Mouse (Mus musculus) neural tube, embryonic 14.5 days (tissue): Measurements from ENCODE around the gene Dlgap1. TPM values are rescaled to one million over a fixed set of nuclear protein-coding genes. Genes with fewer than 3 reads are reported as not detected.

Experiments
- ATAC-seq: fragments of 200-750 bp; cut with Nextera tagmentation; 2 replicates; pipeline ENCODE4 v1.8.0; 2017; ENCODE audit warnings: low read depth, mild to moderate bottlenecking, moderate TSS enrichment, moderate library complexity
- H3K27ac ChIP-seq: fragments of 300-500 bp; sonication (generic); 2 replicates; pipeline ENCODE4 v1.5.1; 2014; ENCODE audit warnings: low read depth, mild to moderate bottlenecking, control low read depth, low read length, moderate library complexity, mixed read lengths
- H3K27me3 ChIP-seq: fragments of 300-500 bp; sonication (generic); 2 replicates; pipeline ENCODE4 v1.6.1; 2014; ENCODE audit warnings: low read length; ENCODE audit not compliant: control insufficient read depth, insufficient read depth
- H3K36me3 ChIP-seq: fragments of 300-500 bp; sonication (generic); 2 replicates; pipeline ENCODE4 v1.6.1; 2014; ENCODE audit warnings: low read length, mixed read lengths; ENCODE audit not compliant: control insufficient read depth, insufficient read depth
- H3K4me1 ChIP-seq: fragments of 300-500 bp; sonication (generic); 2 replicates; pipeline ENCODE4 v1.6.1; 2014; ENCODE audit warnings: low read length; ENCODE audit not compliant: control insufficient read depth, insufficient read depth
- H3K4me2 ChIP-seq: fragments of 300-500 bp; sonication (generic); 2 replicates; pipeline ENCODE4 v1.6.1; 2014; ENCODE audit warnings: mild to moderate bottlenecking, low read depth, low read length, control low read depth
- H3K4me3 ChIP-seq: fragments of 300-500 bp; sonication (generic); 2 replicates; pipeline ENCODE4 v1.5.1; 2014; ENCODE audit warnings: low read depth, low read length, control low read depth, mixed read lengths
- H3K9ac ChIP-seq: fragments of 300-500 bp; sonication (generic); replicated peaks from 2 replicates; pipeline ENCODE4 v1.6.1; 2014; ENCODE audit warnings: low read depth, mild to moderate bottlenecking, control low read depth, low read length, mixed read lengths
- H3K9me3 ChIP-seq: fragments of 300-500 bp; sonication (generic); 2 replicates; pipeline ENCODE4 v1.6.1; 2016; ENCODE audit warnings: low read length; ENCODE audit not compliant: control insufficient read depth
- WGBS: fragments of 180-500 bp; shearing (Covaris S2); extraction: QIAGEN DNeasy Blood & Tissue Kit; methylation state at CpG from one replicate; pipeline ENCODE4 v1.1.7; 2014; 5-methylcytosine and 5-hydroxymethylcytosine counted together
- polyA plus RNA-seq: library from polyadenylated mRNA; unstranded; fragments of >200 nt; fragmentation: Nextera tagmentation; extraction: Ambion mirVana; gene quantifications from 2 replicates; pipeline ENCODE4 v1.2.1, GENCODE M21; 2014

The Dlgap1 gene
- polyA plus RNA-seq, 1 experiment from 2014 or later = 51.0 TPM

DNA sequence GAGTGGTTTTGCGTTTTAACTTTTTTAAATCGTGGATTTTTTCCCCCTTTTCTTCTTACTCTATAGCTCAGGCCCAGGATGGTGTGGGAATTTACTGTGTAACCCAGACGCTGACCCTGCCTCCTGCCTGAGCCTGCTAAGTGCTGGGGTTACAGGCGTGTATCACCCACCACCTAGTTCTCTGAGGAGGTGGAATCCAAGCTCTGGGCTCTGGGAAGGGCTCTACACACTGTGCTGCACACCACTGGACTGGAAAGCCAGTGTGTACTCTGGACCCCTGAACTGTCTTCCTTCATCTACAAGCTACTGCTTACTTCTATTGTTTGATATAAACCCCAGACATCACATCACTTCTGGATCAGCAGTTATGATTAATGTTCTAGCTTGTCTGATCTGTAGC, 889.9 kb downstream of the Dlgap1 start:
- no peak for ATAC-seq
- whole genome bisulfite sequencing = 83% methylated on average over 4 of the region's 4 CpGs
- H3K36me3 ChIP-seq = no peaks in the 10 kb centered on the region
- H3K27me3 ChIP-seq = no peaks in the 10 kb centered on the region
- no peak overlapping the region for H3K9ac ChIP-seq
- no peak overlapping the region for H3K27ac ChIP-seq
- H3K4me2 ChIP-seq = no peak overlapping the region
- H3K9me3 ChIP-seq = no peaks in the 10 kb centered on the region
- no peak overlapping the region for H3K4me3 ChIP-seq
- no peaks in the 10 kb centered on the region for H3K4me1 ChIP-seq

DNA sequence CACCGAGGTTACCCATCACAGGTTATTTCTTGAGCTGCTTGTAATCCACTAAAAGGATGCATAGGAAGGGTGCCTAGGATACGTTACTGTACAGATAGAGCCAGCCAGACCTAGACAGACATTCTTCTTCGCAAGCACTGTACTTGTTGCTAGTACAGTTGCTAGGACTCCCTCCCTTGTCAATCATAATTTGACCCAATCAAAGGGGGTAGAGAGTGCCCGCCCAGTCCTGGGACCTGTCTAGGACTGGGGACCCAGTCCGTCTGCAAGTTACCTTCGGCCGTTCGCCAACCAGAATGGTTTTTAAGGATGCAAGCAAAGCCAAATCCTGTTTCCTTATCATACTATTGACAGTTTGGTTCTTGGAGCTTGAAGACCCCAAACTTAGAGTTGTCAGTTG, 895.2 kb downstream of the Dlgap1 start:
- Histone ChIP-seq H3K9me3 (no peaks in the 10 kb centered on the region), H3K4me3 (no peak overlapping the region), H3K4me2 (no peak overlapping the region), H3K9ac (no peak overlapping the region), H3K27me3 (no peaks in the 10 kb centered on the region), H3K36me3 (no peaks in the 10 kb centered on the region), H3K4me1 (no peaks in the 10 kb centered on the region), H3K27ac (no peak overlapping the region)
- 98% methylated on average over 8 of the region's 8 CpGs for WGBS
- no peak for ATAC-seq

DNA sequence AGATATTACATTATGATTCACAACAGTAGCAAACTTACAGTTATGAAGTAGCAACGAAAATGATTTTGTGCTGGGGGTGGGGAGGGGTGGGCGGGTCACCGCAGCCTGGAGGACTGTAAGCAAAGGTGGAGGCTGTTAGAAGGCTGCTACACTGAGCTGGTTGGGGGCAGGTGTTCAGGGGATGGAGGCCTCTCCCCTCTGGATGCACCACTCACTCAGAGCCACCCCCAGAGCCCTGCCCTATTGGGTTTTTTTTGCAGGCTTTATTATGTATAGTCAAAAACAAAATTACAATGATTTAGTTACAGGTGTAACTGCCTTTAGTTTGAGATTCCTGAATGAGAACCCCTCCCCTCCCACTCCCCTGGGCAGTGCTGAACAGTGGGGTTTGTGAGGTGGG, 895.8 kb downstream of the Dlgap1 start:
- Histone ChIP-seq H3K9ac (no peak overlapping the region), H3K4me2 (no peak overlapping the region), H3K9me3 (no peaks in the 10 kb centered on the region), H3K27ac (no peak overlapping the region), H3K27me3 (no peaks in the 10 kb centered on the region), H3K4me3 (no peak overlapping the region), H3K4me1 (no peaks in the 10 kb centered on the region), H3K36me3 (no peaks in the 10 kb centered on the region)
- 86% methylated on average over 3 of the region's 3 CpGs for whole genome bisulfite sequencing
- no peak for ATAC-seq

DNA sequence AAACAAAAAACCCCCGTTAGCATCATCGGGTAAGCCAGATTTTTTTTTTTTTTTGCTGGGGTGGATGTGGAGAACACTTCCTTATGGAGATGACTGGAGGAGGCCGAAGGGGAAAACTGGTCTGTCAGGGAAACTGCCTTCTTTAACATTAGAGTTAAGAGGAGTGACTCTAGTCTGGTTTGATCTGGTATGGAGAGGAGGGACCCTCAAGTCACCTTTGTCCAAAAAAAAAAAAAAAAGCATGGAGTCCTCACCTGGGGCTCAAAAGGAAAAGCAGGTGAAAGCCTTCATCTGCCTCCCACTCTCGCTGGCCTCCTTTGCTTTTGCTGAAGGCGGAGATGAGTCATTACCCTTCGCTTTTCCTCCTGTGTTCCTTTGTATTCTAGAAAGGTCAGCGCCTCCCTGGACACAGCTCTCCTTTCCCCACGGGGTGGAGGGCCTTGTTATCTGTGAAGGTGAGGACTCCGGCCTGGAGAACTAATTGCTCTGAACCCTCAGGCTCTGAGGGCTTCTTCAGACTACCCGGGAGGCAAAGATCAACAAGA, 896.3 kb downstream of the Dlgap1 start:
- Histone ChIP-seq H3K4me2 (no peak overlapping the region), H3K36me3 (no peaks in the 10 kb centered on the region), H3K4me1 (no peaks in the 10 kb centered on the region), H3K4me3 (no peak overlapping the region), H3K27ac (no peak overlapping the region), H3K9me3 (no peaks in the 10 kb centered on the region), H3K27me3 (no peaks in the 10 kb centered on the region), H3K9ac (no peak overlapping the region)
- WGBS = 84% methylated on average over 10 of the region's 10 CpGs
- ATAC-seq = no peak

DNA sequence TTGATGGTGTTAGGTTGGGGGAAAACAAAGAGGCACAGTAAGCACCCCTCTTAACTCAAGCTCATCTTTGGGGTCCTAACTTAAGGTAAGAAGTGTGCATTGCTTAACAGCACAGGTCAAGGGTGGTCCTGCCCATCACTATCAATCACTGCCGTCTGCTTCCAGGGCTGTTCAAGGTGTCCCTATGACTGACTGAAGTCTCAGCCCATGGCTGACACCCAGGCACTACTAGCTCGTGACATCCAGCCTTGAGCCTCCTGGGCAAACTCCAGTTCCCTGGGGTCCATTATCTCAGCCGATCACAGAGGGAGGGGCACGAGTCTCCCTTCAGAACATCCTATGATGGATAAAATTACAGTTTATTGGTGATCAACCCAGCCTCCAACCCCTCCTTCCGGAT, 897.2 kb downstream of the Dlgap1 start:
- ATAC-seq = no peak
- Histone ChIP-seq H3K4me2 (no peak overlapping the region), H3K4me1 (no peaks in the 10 kb centered on the region), H3K9me3 (no peaks in the 10 kb centered on the region), H3K9ac (no peak overlapping the region), H3K4me3 (no peak overlapping the region), H3K27ac (no peak overlapping the region), H3K27me3 (no peaks in the 10 kb centered on the region), H3K36me3 (no peaks in the 10 kb centered on the region)
- WGBS = 94% methylated on average over 5 of the region's 5 CpGs

DNA sequence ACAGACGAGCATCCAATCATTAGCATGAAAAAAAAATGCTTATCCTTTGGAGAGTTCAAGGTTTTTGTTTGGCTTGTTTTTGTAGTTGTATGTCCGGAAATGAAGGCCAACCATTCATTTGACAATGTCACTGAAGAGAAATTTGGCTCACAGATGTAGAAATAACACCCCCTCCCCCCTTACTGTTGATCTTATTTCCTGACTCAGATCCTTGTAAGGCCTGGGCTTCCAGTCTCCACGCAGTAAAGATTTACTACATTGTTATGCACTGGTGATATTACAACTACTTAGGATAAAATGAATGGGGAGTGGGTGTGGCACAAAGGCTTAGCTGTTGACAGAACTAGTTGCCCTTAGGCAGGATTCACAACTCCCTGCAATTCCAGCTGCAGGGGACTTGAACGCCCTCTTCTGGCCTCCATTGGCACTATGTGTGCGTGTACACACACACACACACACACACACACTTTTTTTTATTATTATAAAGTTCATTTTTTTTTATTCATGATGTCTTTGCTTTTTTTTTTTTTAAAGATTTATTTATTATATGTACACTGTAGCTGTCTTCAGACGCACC, 897.8 kb downstream of the Dlgap1 start:
- Histone ChIP-seq H3K27ac (no peak overlapping the region), H3K4me1 (no peaks in the 10 kb centered on the region), H3K4me2 (no peak overlapping the region), H3K4me3 (no peak overlapping the region), H3K36me3 (no peaks in the 10 kb centered on the region), H3K27me3 (no peaks in the 10 kb centered on the region), H3K9me3 (no peaks in the 10 kb centered on the region), H3K9ac (no peak overlapping the region)
- 88% methylated on average over 6 of the region's 6 CpGs for WGBS
- no peak for ATAC-seq

DNA sequence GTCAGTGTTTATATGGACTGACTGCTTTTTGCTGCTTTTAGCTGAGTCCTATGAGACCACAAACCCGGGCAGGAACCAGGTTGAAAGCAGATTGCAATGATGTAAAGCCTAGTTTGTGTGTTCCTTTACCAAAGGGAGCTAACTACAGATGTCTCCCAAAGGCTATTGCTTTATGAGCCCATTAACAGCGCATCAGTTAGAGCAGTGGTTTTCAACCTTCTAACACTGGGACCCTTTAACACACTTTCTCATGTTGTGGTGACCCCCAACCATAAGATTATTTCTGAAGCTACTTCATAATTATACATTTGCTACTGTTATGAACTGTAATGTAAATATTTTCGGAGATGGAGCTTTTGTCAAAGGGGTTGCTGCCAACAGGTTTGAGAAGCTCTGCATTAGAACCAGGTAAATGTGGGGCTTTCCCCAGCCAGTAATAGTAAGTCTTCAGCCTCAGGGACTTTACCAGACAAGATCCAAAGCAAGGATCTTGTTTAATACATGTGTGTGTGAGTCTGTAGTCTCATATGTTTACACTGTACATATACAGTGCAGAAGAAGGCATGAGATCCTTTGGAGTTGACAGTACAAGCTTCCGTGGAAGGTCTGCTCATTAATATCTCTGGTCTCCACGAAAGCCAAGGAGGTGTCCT, 899.8 kb downstream of the Dlgap1 start:
- Histone ChIP-seq H3K4me3 (no peak overlapping the region), H3K9me3 (no peaks in the 10 kb centered on the region), H3K4me2 (no peak overlapping the region), H3K27me3 (no peaks in the 10 kb centered on the region), H3K4me1 (no peaks in the 10 kb centered on the region), H3K36me3 (no peaks in the 10 kb centered on the region), H3K9ac (no peak overlapping the region), H3K27ac (no peak overlapping the region)
- ATAC-seq = no peak
- WGBS = 79% methylated on average over 5 of the region's 5 CpGs

DNA sequence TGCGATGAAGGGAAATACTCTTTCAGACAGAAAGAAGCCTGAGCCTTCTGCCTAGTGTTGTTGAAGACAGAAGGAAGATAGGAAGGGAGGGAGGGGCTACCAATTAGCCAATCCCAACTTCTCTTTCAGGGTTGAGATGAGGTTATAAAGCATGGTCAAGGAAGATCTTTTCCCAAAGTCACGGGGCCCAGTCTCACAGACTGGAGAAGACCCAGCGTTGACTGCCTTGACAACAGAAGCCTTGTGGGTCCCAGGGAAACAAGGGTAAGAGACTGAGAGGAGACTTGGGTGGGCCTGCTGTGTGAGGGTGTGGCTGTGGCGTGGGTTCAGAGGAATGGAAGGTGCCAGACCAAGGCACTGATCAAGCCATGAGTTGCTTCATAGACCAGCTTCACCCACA, 901.7 kb downstream of the Dlgap1 start:
- H3K9ac ChIP-seq = no peak overlapping the region
- H3K9me3 ChIP-seq = no peaks in the 10 kb centered on the region
- no peak for ATAC-seq
- no peak overlapping the region for H3K4me2 ChIP-seq
- H3K4me3 ChIP-seq = no peak overlapping the region
- 96% methylated on average over 4 of the region's 4 CpGs for WGBS
- no peaks in the 10 kb centered on the region for H3K36me3 ChIP-seq
- no peaks in the 10 kb centered on the region for H3K4me1 ChIP-seq
- H3K27ac ChIP-seq = no peak overlapping the region
- no peaks in the 10 kb centered on the region for H3K27me3 ChIP-seq
